Mouse (Mus musculus) CH12.LX (cell line): ENCODE results near the gene Dusp14. TPM values are rescaled to one million over a fixed set of nuclear protein-coding genes. Genes with fewer than 3 reads are reported as not detected.

Experiments
- DNase-seq: peaks from one replicate; pipeline ENCODE4 v3.0.0-alpha.2; 2013; ENCODE audit errors: extremely low read depth
- H3K27ac ChIP-seq: 2 replicates; pipeline ENCODE4 v1.5.1; 2012; ENCODE audit warnings: low read depth, mild to moderate bottlenecking, control low read depth, moderate library complexity; ENCODE audit not compliant: insufficient read depth
- H3K27me3 ChIP-seq: replicated peaks from 2 replicates; pipeline ENCODE3; 2012; ENCODE audit warnings: inconsistent platforms
- H3K36me3 ChIP-seq, 2 experiments: replicated peaks in 1 of 2; 2 replicates each; pipeline versions ENCODE3 to v1.6.1; 2012; ENCODE audit warnings: inconsistent platforms in 1 of 2, low read length in 1 of 2, mild to moderate bottlenecking in 1 of 2, mixed read lengths in 1 of 2, moderate library complexity in 1 of 2; ENCODE audit not compliant: control insufficient read depth in 1 of 2, insufficient read depth in 1 of 2
- H3K4me1 ChIP-seq, 2 experiments: 2 replicates each; pipeline ENCODE4 v1.6.1; 2012; ENCODE audit warnings: inconsistent platforms in 1 of 2, moderate library complexity in 1 of 2; ENCODE audit not compliant: insufficient read depth in 2 of 2, control insufficient read depth in 1 of 2
- H3K4me2 ChIP-seq: 2 replicates; pipeline ENCODE4 v1.6.1; 2012; ENCODE audit warnings: low read depth, mild to moderate bottlenecking, control low read depth; ENCODE audit not compliant: poor library complexity, insufficient read depth, severe bottlenecking
- H3K4me3 ChIP-seq, 3 experiments: fragments of 150-350 bp in 1 of 3; sonication (generic) in 1 of 3; replicated peaks in 1 of 3; 2 replicates each; pipeline versions ENCODE3 to v1.5.1; 2011 to 2012; ENCODE audit warnings: low read depth in 2 of 3, low read length in 2 of 3, mild to moderate bottlenecking in 2 of 3, moderate library complexity in 2 of 3, control low read depth in 1 of 3, improper control_type of control experiment in 1 of 3, inconsistent platforms in 1 of 3, mixed read lengths in 1 of 3; ENCODE audit not compliant: poor library complexity in 1 of 3
- H3K79me2 ChIP-seq: replicated peaks from 2 replicates; pipeline ENCODE4 v1.6.1; 2012; ENCODE audit warnings: mild to moderate bottlenecking, moderate library complexity; ENCODE audit not compliant: control insufficient read depth, poor library complexity, insufficient read depth, severe bottlenecking; ENCODE audit errors: extremely low read depth
- H3K9ac ChIP-seq: 2 replicates; pipeline ENCODE4 v1.6.1; 2012; ENCODE audit warnings: low read depth, mild to moderate bottlenecking, control low read depth, moderate library complexity; ENCODE audit not compliant: insufficient read depth
- H3K9me3 ChIP-seq: replicated peaks from 2 replicates; pipeline ENCODE3; 2012; ENCODE audit warnings: low read length, inconsistent platforms, mixed read lengths
- BHLHE40 ChIP-seq: IDR thresholded peaks from 2 replicates; pipeline ENCODE4 v1.6.1; 2011; ENCODE audit warnings: mild to moderate bottlenecking, low read depth, low read length, improper control_type of control experiment
- CHD1 ChIP-seq: IDR thresholded peaks from 2 replicates; pipeline ENCODE4 v1.6.1; 2012; ENCODE audit warnings: low read depth, low read length, improper control_type of control experiment, inconsistent platforms
- CHD2 ChIP-seq: IDR thresholded peaks from 2 replicates; pipeline ENCODE4 v1.6.1; 2011; ENCODE audit warnings: low read length, improper control_type of control experiment
- CTCF ChIP-seq, 2 experiments: IDR thresholded peaks in 1 of 2; conservative IDR thresholded peaks in 1 of 2; 2 replicates each; pipeline ENCODE4 v1.5.1; 2011 to 2012; ENCODE audit warnings: low read depth in 2 of 2, low read length in 2 of 2, improper control_type of control experiment in 1 of 2, inconsistent platforms in 1 of 2, mild to moderate bottlenecking in 1 of 2, moderate library complexity in 1 of 2
- E2F4 ChIP-seq: IDR thresholded peaks from 2 replicates; pipeline ENCODE4 v1.6.1; 2011; ENCODE audit warnings: low read depth, low read length, improper control_type of control experiment; ENCODE audit not compliant: insufficient replicate concordance
- ELF1 ChIP-seq: IDR thresholded peaks from 2 replicates; pipeline ENCODE4 v1.6.1; 2014; ENCODE audit warnings: low read depth, mild to moderate bottlenecking, inconsistent platforms, low read length, improper control_type of control experiment
- EP300 ChIP-seq: IDR thresholded peaks from 2 replicates; pipeline ENCODE4 v1.6.1; 2011; ENCODE audit warnings: low read length, improper control_type of control experiment
- ETS1 ChIP-seq: conservative IDR thresholded peaks from 2 replicates; pipeline ENCODE4 v1.6.1; 2012; ENCODE audit warnings: low read depth, mild to moderate bottlenecking, inconsistent platforms, low read length, improper control_type of control experiment, moderate library complexity
- GABPA ChIP-seq: IDR thresholded peaks from 2 replicates; pipeline ENCODE4 v1.6.1; 2012; ENCODE audit warnings: low read depth, low read length, improper control_type of control experiment, inconsistent platforms; ENCODE audit not compliant: insufficient replicate concordance
- HCFC1 ChIP-seq: IDR thresholded peaks from 2 replicates; pipeline ENCODE4 v1.6.1; 2012; ENCODE audit warnings: low read depth, mild to moderate bottlenecking, inconsistent platforms, low read length, improper control_type of control experiment
- IRF4 ChIP-seq: IDR thresholded peaks from 2 replicates; pipeline ENCODE4 v1.6.1; 2014; ENCODE audit warnings: low read depth, mild to moderate bottlenecking, inconsistent platforms, low read length, improper control_type of control experiment
- JUN ChIP-seq: IDR thresholded peaks from 2 replicates; pipeline ENCODE4 v1.6.1; 2011; ENCODE audit warnings: low read depth, mild to moderate bottlenecking, low read length, improper control_type of control experiment, moderate library complexity; ENCODE audit not compliant: insufficient read depth
- JUND ChIP-seq: conservative IDR thresholded peaks from 2 replicates; pipeline ENCODE4 v1.6.1; 2011; ENCODE audit warnings: low read depth, low read length, improper control_type of control experiment
- KAT2A ChIP-seq: IDR thresholded peaks from 2 replicates; pipeline ENCODE4 v1.6.1; 2012; ENCODE audit warnings: low read length, improper control_type of control experiment, inconsistent platforms; ENCODE audit not compliant: insufficient replicate concordance
- MAFK ChIP-seq: IDR thresholded peaks from 2 replicates; pipeline ENCODE4 v1.6.1; 2011; ENCODE audit warnings: low read length, improper control_type of control experiment; ENCODE audit not compliant: insufficient replicate concordance
- MAX ChIP-seq: IDR thresholded peaks from 2 replicates; pipeline ENCODE4 v1.6.1; 2011; ENCODE audit warnings: low read length, improper control_type of control experiment
- MAZ ChIP-seq: IDR thresholded peaks from 2 replicates; pipeline ENCODE4 v1.6.1; 2012; ENCODE audit warnings: low read depth, mild to moderate bottlenecking, inconsistent platforms, low read length, improper control_type of control experiment, moderate library complexity
- MEF2A ChIP-seq: IDR thresholded peaks from 2 replicates; pipeline ENCODE4 v1.6.1; 2014; ENCODE audit warnings: low read depth, mild to moderate bottlenecking, inconsistent platforms, low read length, improper control_type of control experiment, borderline replicate concordance
- MXI1 ChIP-seq: IDR thresholded peaks from 2 replicates; pipeline ENCODE4 v1.6.1; 2011; ENCODE audit warnings: mild to moderate bottlenecking, low read depth, low read length, improper control_type of control experiment
- MYC ChIP-seq: IDR thresholded peaks from 2 replicates; pipeline ENCODE4 v1.6.1; 2011; ENCODE audit warnings: low read depth, mild to moderate bottlenecking, improper control_type of control experiment, low read length
- NELFE ChIP-seq: IDR thresholded peaks from 2 replicates; pipeline ENCODE4 v1.6.1; 2011; ENCODE audit warnings: low read depth, low read length, improper control_type of control experiment
- NRF1 ChIP-seq: IDR thresholded peaks from 2 replicates; pipeline ENCODE4 v1.6.1; 2014; ENCODE audit warnings: low read depth, mild to moderate bottlenecking, inconsistent platforms, low read length, improper control_type of control experiment, moderate library complexity
- PAX5 ChIP-seq: IDR thresholded peaks from 2 replicates; pipeline ENCODE4 v1.6.1; 2012; ENCODE audit warnings: low read length, inconsistent platforms, mixed read lengths
- POLR2A ChIP-seq: IDR thresholded peaks from 2 replicates; pipeline ENCODE4 v1.6.1; 2011; ENCODE audit warnings: low read depth, mild to moderate bottlenecking, improper control_type of control experiment, low read length
- POLR2AphosphoS2 ChIP-seq: IDR thresholded peaks from 2 replicates; pipeline ENCODE4 v1.6.1; 2011; ENCODE audit warnings: low read depth, low read length, improper control_type of control experiment
- RAD21 ChIP-seq: IDR thresholded peaks from 2 replicates; pipeline ENCODE4 v1.6.1; 2011; ENCODE audit warnings: low read depth, mild to moderate bottlenecking, low read length, improper control_type of control experiment, moderate library complexity
- RCOR1 ChIP-seq: conservative IDR thresholded peaks from 2 replicates; pipeline ENCODE4 v1.6.1; 2012; ENCODE audit warnings: low read depth, mild to moderate bottlenecking, inconsistent platforms, low read length, improper control_type of control experiment
- SIN3A ChIP-seq: IDR thresholded peaks from 2 replicates; pipeline ENCODE4 v1.6.1; 2012; ENCODE audit warnings: low read length, improper control_type of control experiment, inconsistent platforms
- SMC3 ChIP-seq: IDR thresholded peaks from 2 replicates; pipeline ENCODE4 v1.6.1; 2011; ENCODE audit warnings: low read depth, low read length, improper control_type of control experiment
- TBP ChIP-seq: conservative IDR thresholded peaks from 2 replicates; pipeline ENCODE4 v1.6.1; 2011; ENCODE audit warnings: low read depth, low read length, improper control_type of control experiment
- TCF12 ChIP-seq: IDR thresholded peaks from 2 replicates; pipeline ENCODE4 v1.6.1; 2014; ENCODE audit warnings: low read depth, mild to moderate bottlenecking, inconsistent platforms, low read length, improper control_type of control experiment
- UBTF ChIP-seq: IDR thresholded peaks from 2 replicates; pipeline ENCODE4 v1.6.1; 2012; ENCODE audit warnings: low read depth, mild to moderate bottlenecking, inconsistent platforms, low read length, improper control_type of control experiment, moderate library complexity
- USF1 ChIP-seq: IDR thresholded peaks from 2 replicates; pipeline ENCODE4 v1.6.1; 2014; ENCODE audit warnings: low read depth, mild to moderate bottlenecking, inconsistent platforms, low read length, improper control_type of control experiment
- USF2 ChIP-seq: conservative IDR thresholded peaks from 2 replicates; pipeline ENCODE4 v1.6.1; 2011; ENCODE audit warnings: low read depth, low read length, improper control_type of control experiment
- ZC3H11A ChIP-seq: IDR thresholded peaks from 2 replicates; pipeline ENCODE4 v1.6.1; 2012; ENCODE audit warnings: low read depth, mild to moderate bottlenecking, inconsistent platforms, low read length, improper control_type of control experiment
- ZKSCAN1 ChIP-seq: IDR thresholded peaks from 2 replicates; pipeline ENCODE4 v1.6.1; 2012; ENCODE audit warnings: low read depth, inconsistent platforms, low read length, improper control_type of control experiment, borderline replicate concordance
- ZMIZ1 ChIP-seq: IDR thresholded peaks from 2 replicates; pipeline ENCODE4 v1.6.1; 2012; ENCODE audit warnings: low read depth, mild to moderate bottlenecking, inconsistent platforms, low read length, improper control_type of control experiment
- ZNF384 ChIP-seq: IDR thresholded peaks from 2 replicates; pipeline ENCODE4 v1.6.1; 2012; ENCODE audit warnings: low read depth, low read length, improper control_type of control experiment, inconsistent platforms
- dilution Hi-C: fragments of 300-500 bp; cut with MboI; formaldehyde crosslinking; loops from 2 replicates; pipeline ENCODE4 v1.14.3; 2020; ENCODE audit warnings: low sequenced_read_pairs; ENCODE audit not compliant: extremely low pct_unique_long_range_greater_than_20kb, extremely low pct_ligation_motif_present
- in situ Hi-C: fragments of 300-500 bp; cut with MboI; formaldehyde crosslinking; loops from 3 replicates; pipeline ENCODE4 v1.14.3; 2019; ENCODE audit warnings: low sequenced_read_pairs, low pct_ligation_motif_present, low pct_unique_long_range_greater_than_20kb, mixed read lengths
- polyA plus RNA-seq: library from polyadenylated mRNA; unstranded; fragments of >175 nt; gene quantifications from 2 replicates; pipeline ENCODE4 v1.2.1, GENCODE M21; 2012; ENCODE audit warnings: low read depth; ENCODE audit not compliant: insufficient read length
- total RNA-seq, 2 experiments: library from RNA; depleted of rRNA; stranded (reverse); fragments of 300-350 nt in 1 of 2; fragments of >200 nt in 1 of 2; gene quantifications; 2 replicates each; pipeline ENCODE4 v1.2.3; 2012 to 2014

Gene Dusp14
- total and polyA plus RNA-seq, 3 experiments = 52.7 to 127 (median 124) TPM

DNA sequence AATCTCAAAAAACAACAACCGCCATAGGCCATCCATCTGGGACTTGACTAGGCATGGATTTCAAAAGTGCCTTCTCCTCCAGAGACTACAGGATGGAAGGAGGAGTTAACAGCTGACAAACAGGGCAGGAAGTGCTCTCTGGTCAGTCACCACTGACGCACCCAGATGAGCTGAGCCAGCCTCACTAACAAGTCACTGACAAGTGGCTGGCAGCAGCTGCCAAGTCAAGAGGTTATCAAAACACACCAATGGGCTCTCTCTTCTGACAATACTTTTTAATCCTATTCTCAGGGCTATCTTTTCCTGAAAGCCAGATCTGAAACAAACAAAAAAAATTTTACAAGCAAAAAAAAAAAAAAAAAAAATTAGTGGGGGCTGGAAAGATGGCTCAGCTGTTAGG is 6.3 kb downstream of the Dusp14 start:
- dilution Hi-C loops (no loop called here), in situ Hi-C loops (no loop called here)
- H3K4me2 ChIP-seq = peak overlapping the region; percentile 99
- peak; percentile 60 for DNase-seq
- TF ChIP-seq BHLHE40 = no peak
- no peak for TF ChIP-seq USF1
- no peak for TF ChIP-seq RCOR1
- TF ChIP-seq SIN3A = peak; percentile 53; the same call in 1 of the 2 replicates
- no peak for TF ChIP-seq ZC3H11A
- no peak for TF ChIP-seq CTCF (conservative IDR thresholded peaks at IDR 0.05 in 1 of 2, IDR thresholded peaks at IDR 0.05 in 1 of 2; ENCODE audit: low read depth in 2 of 2, low read length in 2 of 2)
- no peak for TF ChIP-seq HCFC1
- no peak for TF ChIP-seq ZKSCAN1
- no peak; the same call in 1 of the 2 replicates for TF ChIP-seq MXI1
- TF ChIP-seq JUN = no peak
- TF ChIP-seq UBTF = no peak
- TF ChIP-seq NRF1 = no peak
- TF ChIP-seq IRF4 = 0 out of 2 replicates have a peak, but pooled peaks have one; percentile 20
- no peak for TF ChIP-seq KAT2A
- peak; percentile 73; the same call in 1 of the 2 replicates for TF ChIP-seq CHD1
- no peak for TF ChIP-seq MAX
- TF ChIP-seq USF2 = no peak
- no peak for TF ChIP-seq SMC3
- TF ChIP-seq POLR2AphosphoS2 = no peak
- TF ChIP-seq MEF2A = no peak
- peak; percentile 60 for TF ChIP-seq POLR2A
- TF ChIP-seq MAFK = 0 out of 2 replicates have a peak, but pooled peaks have one; percentile 20
- peak; percentile 48 for TF ChIP-seq EP300
- TF ChIP-seq RAD21 = no peak
- TF ChIP-seq MYC = no peak; the same call in 1 of the 2 replicates
- TF ChIP-seq GABPA = no peak
- no peak for TF ChIP-seq E2F4
- TF ChIP-seq TCF12 = no peak
- TF ChIP-seq ZNF384 = peak; percentile 59
- no peak for TF ChIP-seq TBP
- TF ChIP-seq ELF1 = peak; percentile 64
- TF ChIP-seq NELFE = no peak
- no peak for TF ChIP-seq JUND
- TF ChIP-seq MAZ = no peak
- TF ChIP-seq CHD2 = no peak
- TF ChIP-seq ETS1 = peak; percentile 69
- no peak for TF ChIP-seq PAX5
- TF ChIP-seq ZMIZ1 = no peak
- H3K9me3 ChIP-seq = no peaks in the 10 kb centered on the region
- peak overlapping the region; percentile 98 for H3K27ac ChIP-seq
- peak overlapping the region; percentile 72 for H3K9ac ChIP-seq
- no peaks in the 10 kb centered on the region for H3K27me3 ChIP-seq
- peaks cover 22 to 34% of the 10 kb centered on the region in 2 experiments for H3K36me3 ChIP-seq
- H3K79me2 ChIP-seq = peaks cover 85% of the 10 kb centered on the region
- H3K4me3 ChIP-seq = no peak overlapping the region
- H3K4me1 ChIP-seq = peaks cover 14 to 56% of the 10 kb centered on the region in 2 experiments
